Mouse (Mus musculus) ES-Bruce4 (cell line): ENCODE results near the gene Ctsd.

Experiments used
- CTCF ChIP-seq: IDR thresholded peaks from one replicate; pipeline ENCODE4 v1.8.1; 2011; ENCODE audit warnings: low read depth, low read length
- EP300 ChIP-seq: IDR thresholded peaks from 2 replicates; pipeline ENCODE4 v1.6.1; 2011; ENCODE audit warnings: low read depth, low read length; ENCODE audit not compliant: insufficient read depth
- POLR2A ChIP-seq: IDR thresholded peaks from one replicate; pipeline ENCODE4 v1.8.1; 2011; ENCODE audit warnings: low read length; ENCODE audit not compliant: insufficient read depth

DNA sequence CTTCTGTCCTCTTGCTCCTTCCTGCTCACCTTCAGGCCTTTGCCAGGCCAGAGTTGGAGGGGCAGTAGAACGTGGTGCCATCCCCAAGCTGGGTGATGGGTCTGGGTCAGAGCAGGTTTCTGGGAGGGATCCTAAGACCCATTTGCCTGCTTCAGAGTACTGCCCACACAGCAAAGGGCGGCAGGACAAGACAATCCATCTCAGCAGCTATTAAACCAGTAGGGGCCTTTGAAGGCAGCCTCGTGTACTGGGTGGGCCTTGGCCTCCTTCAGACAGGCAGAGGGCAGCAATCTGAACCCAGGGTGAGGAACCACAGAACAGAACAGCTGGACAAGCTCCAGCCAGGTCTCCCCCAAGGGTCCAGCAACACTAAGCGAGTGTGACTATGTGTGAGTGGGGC, 11.7 kb downstream of the Ctsd start:
- TF ChIP-seq CTCF (no peak), POLR2A (no peak), EP300 (no peak)
